Mouse (Mus musculus) MEL (cell line): ENCODE results near the gene Zfp287.

ENCODE experiments used
- CHD1 ChIP-seq: IDR thresholded peaks from 2 replicates; pipeline ENCODE4 v1.6.1; 2012; ENCODE audit warnings: low read depth, mild to moderate bottlenecking, inconsistent platforms, low read length, improper control_type of control experiment
- CTCF ChIP-seq, 3 experiments: IDR thresholded peaks in 2 of 3; conservative IDR thresholded peaks in 1 of 3; 2 replicates each; pipeline ENCODE4 v1.5.1; 2011 to 2012; ENCODE audit warnings: low read length in 3 of 3, low read depth in 2 of 3, mild to moderate bottlenecking in 2 of 3, improper control_type of control experiment in 1 of 3, inconsistent platforms in 1 of 3, mixed read lengths in 1 of 3, moderate library complexity in 1 of 3; ENCODE audit not compliant: control insufficient read depth in 1 of 3, insufficient read depth in 1 of 3, poor library complexity in 1 of 3, severe bottlenecking in 1 of 3
- ELF1 ChIP-seq: IDR thresholded peaks from 2 replicates; pipeline ENCODE4 v1.6.1; 2014; ENCODE audit warnings: low read depth, mild to moderate bottlenecking, inconsistent platforms, low read length, improper control_type of control experiment, moderate library complexity
- EP300 ChIP-seq, 2 experiments: IDR thresholded peaks; 2 replicates each; pipeline ENCODE4 v1.6.1; 2011; ENCODE audit warnings: improper control_type of control experiment in 2 of 2, low read length in 2 of 2, low read depth in 1 of 2, mild to moderate bottlenecking in 1 of 2
- GATA1 ChIP-seq: IDR thresholded peaks from 2 replicates; pipeline ENCODE4 v1.6.1; 2011; ENCODE audit warnings: low read depth, low read length, improper control_type of control experiment
- JUND ChIP-seq: IDR thresholded peaks from 2 replicates; pipeline ENCODE4 v1.6.1; 2011; ENCODE audit warnings: low read depth, mild to moderate bottlenecking, improper control_type of control experiment, low read length
- POLR2A ChIP-seq, 2 experiments: IDR thresholded peaks; 2 replicates each; pipeline ENCODE4 v1.6.1; 2011 to 2012; ENCODE audit warnings: low read length in 2 of 2, mild to moderate bottlenecking in 2 of 2, control low read depth in 1 of 2, improper control_type of control experiment in 1 of 2, low read depth in 1 of 2, moderate library complexity in 1 of 2; ENCODE audit not compliant: control insufficient read depth in 1 of 2, insufficient read depth in 1 of 2, poor library complexity in 1 of 2
- SIN3A ChIP-seq: IDR thresholded peaks from 2 replicates; pipeline ENCODE4 v1.6.1; 2012; ENCODE audit warnings: low read length, improper control_type of control experiment, inconsistent platforms
- TAL1 ChIP-seq: IDR thresholded peaks from 2 replicates; pipeline ENCODE4 v1.6.1; 2012; ENCODE audit warnings: mild to moderate bottlenecking, inconsistent platforms, low read length, moderate library complexity, mixed read lengths
- UBTF ChIP-seq: IDR thresholded peaks from 2 replicates; pipeline ENCODE4 v1.6.1; 2012; ENCODE audit warnings: low read depth, mild to moderate bottlenecking, inconsistent platforms, low read length, improper control_type of control experiment, moderate library complexity, borderline replicate concordance; ENCODE audit not compliant: insufficient read depth
- USF1 ChIP-seq: IDR thresholded peaks from 2 replicates; pipeline ENCODE4 v1.6.1; 2014; ENCODE audit warnings: low read depth, mild to moderate bottlenecking, inconsistent platforms, low read length, improper control_type of control experiment, moderate library complexity
- ZC3H11A ChIP-seq: IDR thresholded peaks from 2 replicates; pipeline ENCODE4 v1.6.1; 2012; ENCODE audit warnings: low read depth, mild to moderate bottlenecking, inconsistent platforms, low read length, improper control_type of control experiment

- peak in 2 of 3 experiments; percentile 20 to 68; a peak in 2 of 6 replicates for TF ChIP-seq CTCF (IDR thresholded peaks at IDR 0.05 in 2 of 3, conservative IDR thresholded peaks at IDR 0.05 in 1 of 3; ENCODE audit: control insufficient read depth in 1 of 3, insufficient read depth in 1 of 3, low read depth in 2 of 3, low read length in 3 of 3, poor library complexity in 1 of 3, severe bottlenecking in 1 of 3)
- no peak for TF ChIP-seq JUND
- no peak for TF ChIP-seq TAL1
- TF ChIP-seq SIN3A = 0 out of 2 replicates have a peak, but pooled peaks have one; percentile 30
- no peak for TF ChIP-seq UBTF
- TF ChIP-seq ZC3H11A = peak; percentile 33; the same call in 1 of the 2 replicates
- no peak for TF ChIP-seq GATA1
- no peak for TF ChIP-seq ELF1
- no peak for TF ChIP-seq EP300 (IDR thresholded peaks at IDR 0.05; ENCODE audit: low read depth in 1 of 2, low read length in 2 of 2)
- TF ChIP-seq CHD1 = no peak
- TF ChIP-seq POLR2A (IDR thresholded peaks at IDR 0.05; ENCODE audit: control insufficient read depth in 1 of 2, insufficient read depth in 1 of 2, low read depth in 1 of 2, low read length in 2 of 2, poor library complexity in 1 of 2) = no peak
- TF ChIP-seq USF1 = no peak
These were observed 32.0 kb downstream of the Zfp287 start for GRCm38 (mm10) chr11:62699749-62700148.
